Mouse (Mus musculus) lung, postnatal 0 days (tissue): Measurements from ENCODE around the gene Srp14. TPM values are rescaled to one million over a fixed set of nuclear protein-coding genes. Genes with fewer than 3 reads are reported as not detected.

ENCODE experiments used
- ATAC-seq: fragments of 200-750 bp; cut with Nextera tagmentation; 2 replicates; pipeline ENCODE4 v1.8.0; 2017; ENCODE audit warnings: moderate library complexity
- DNase-seq: peaks from one replicate; pipeline ENCODE4 v3.0.0-alpha.2; 2016; ENCODE audit warnings: low spot score
- H3K27ac ChIP-seq: fragments of 300-500 bp; sonication (generic); 2 replicates; pipeline ENCODE4 v1.5.1; 2014; ENCODE audit warnings: antibody characterized with exemption, mild to moderate bottlenecking, low read length, mixed read lengths
- H3K27me3 ChIP-seq: fragments of 300-500 bp; sonication (generic); replicated peaks from 2 replicates; pipeline ENCODE4 v1.6.1; 2014; ENCODE audit warnings: low read length, mixed read lengths; ENCODE audit not compliant: insufficient read depth
- H3K36me3 ChIP-seq: fragments of 300-500 bp; sonication (generic); 2 replicates; pipeline ENCODE4 v1.6.1; 2014; ENCODE audit warnings: low read length, mixed read lengths; ENCODE audit not compliant: insufficient read depth
- H3K4me1 ChIP-seq: fragments of 300-500 bp; sonication (generic); 2 replicates; pipeline ENCODE4 v1.6.1; 2014; ENCODE audit warnings: antibody characterized with exemption, low read depth, low read length, mixed read lengths; ENCODE audit not compliant: insufficient read depth
- H3K4me2 ChIP-seq: fragments of 300-500 bp; sonication (generic); replicated peaks from 2 replicates; pipeline ENCODE4 v1.6.1; 2014; ENCODE audit warnings: low read depth, mild to moderate bottlenecking, low read length, moderate library complexity, mixed read lengths
- H3K4me3 ChIP-seq: fragments of 300-500 bp; sonication (generic); 2 replicates; pipeline ENCODE4 v1.5.1; 2014; ENCODE audit warnings: low read depth, low read length
- H3K9ac ChIP-seq: fragments of 300-500 bp; sonication (generic); replicated peaks from 2 replicates; pipeline ENCODE4 v1.6.1; 2014; ENCODE audit warnings: low read depth, mild to moderate bottlenecking
- H3K9me3 ChIP-seq: fragments of 300-500 bp; sonication (generic); 2 replicates; pipeline ENCODE4 v1.6.1; 2016; ENCODE audit warnings: low read length, mixed read lengths
- CTCF ChIP-seq: IDR thresholded peaks from 2 replicates; pipeline ENCODE4 v1.5.1; 2016; ENCODE audit warnings: antibody characterized with exemption, mild to moderate bottlenecking
- EP300 ChIP-seq: IDR thresholded peaks from 2 replicates; pipeline ENCODE4 v1.6.1; 2016; ENCODE audit warnings: antibody characterized with exemption, mild to moderate bottlenecking, control low read depth
- WGBS: fragments of 180-500 bp; shearing (Covaris S2); extraction: QIAGEN DNeasy Blood & Tissue Kit; methylation state at CpG from one replicate; pipeline ENCODE4 v1.1.7; 2014; 5-methylcytosine and 5-hydroxymethylcytosine counted together
- polyA plus RNA-seq: library from polyadenylated mRNA; unstranded; fragments of >200 nt; fragmentation: Nextera tagmentation; extraction: Ambion mirVana; gene quantifications from 2 replicates; pipeline ENCODE4 v1.2.1, GENCODE M21; 2015

Srp14 gene
- polyA plus RNA-seq, 1 experiment from 2014 or later: 275 TPM

GRCm38 (mm10) chr2:118464450-118464849, 15.1 kb downstream of the Srp14 start:
- TF ChIP-seq EP300: no peak
- TF ChIP-seq CTCF: no peak
- DNase-seq (no peak), ATAC-seq (no peak)
- H3K4me2 ChIP-seq: no peak overlapping the region
- WGBS: 67% methylated on average over 3 of the region's 3 CpGs
- H3K9ac ChIP-seq: no peak overlapping the region
- no peaks in the 10 kb centered on the region for H3K9me3 ChIP-seq
- no peaks in the 10 kb centered on the region; the same call in 1 of the 2 replicates for H3K4me1 ChIP-seq
- no peaks in the 10 kb centered on the region for H3K27me3 ChIP-seq
- no peak overlapping the region for H3K27ac ChIP-seq
- H3K36me3 ChIP-seq: peaks cover 14% of the 10 kb centered on the region
- no peak overlapping the region for H3K4me3 ChIP-seq

- Histone ChIP-seq H3K27ac (no peak overlapping the region), H3K4me3 (no peak overlapping the region), H3K9me3 (no peaks in the 10 kb centered on the region), H3K4me2 (no peak overlapping the region), H3K9ac (no peak overlapping the region), H3K4me1 (no peaks in the 10 kb centered on the region; the same call in 1 of the 2 replicates), H3K27me3 (no peaks in the 10 kb centered on the region), H3K36me3 (peaks cover 9% of the 10 kb centered on the region; the same call in 1 of the 2 replicates)
- ATAC-seq: no peak
- TF ChIP-seq EP300: no peak
- no peak for DNase-seq
- 84% methylated on average over 5 of the region's 5 CpGs for WGBS
Measured at GRCm38 (mm10) chr2:118463480-118463879, 16.0 kb downstream of the Srp14 start.

- no peaks in the 10 kb centered on the region for H3K9me3 ChIP-seq
- no peaks in the 10 kb centered on the region for H3K27me3 ChIP-seq
- no peak for TF ChIP-seq CTCF
- TF ChIP-seq EP300: no peak
- no peak overlapping the region for H3K27ac ChIP-seq
- DNase-seq (peak; percentile 87), ATAC-seq (peak; percentile 80)
- H3K36me3 ChIP-seq: 0 out of 2 replicates have a peak, but pooled peaks cover 5% of the 10 kb centered on the region
- no peak overlapping the region for H3K4me3 ChIP-seq
- H3K9ac ChIP-seq: no peak overlapping the region
- no peak overlapping the region for H3K4me2 ChIP-seq
- WGBS: 49% methylated on average over 16 of the region's 16 CpGs
- H3K4me1 ChIP-seq: no peaks in the 10 kb centered on the region; the same call in 1 of the 2 replicates
Measured at GRCm38 (mm10) chr2:118461480-118462165, 17.9 kb downstream of the Srp14 start.

GRCm38 (mm10) chr2:118457463-118458261, 21.8 kb downstream of the Srp14 start:
- WGBS: 94% methylated on average over 13 of the region's 13 CpGs
- DNase-seq: no peak
- Histone ChIP-seq H3K4me2 (no peak overlapping the region), H3K27ac (no peak overlapping the region), H3K27me3 (no peaks in the 10 kb centered on the region), H3K9ac (no peak overlapping the region), H3K9me3 (no peaks in the 10 kb centered on the region), H3K4me1 (no peaks in the 10 kb centered on the region; the same call in 1 of the 2 replicates), H3K36me3 (no peaks in the 10 kb centered on the region; the same call in 1 of the 2 replicates), H3K4me3 (no peak overlapping the region)
- no peak for ATAC-seq
- TF ChIP-seq CTCF: no peak
- TF ChIP-seq EP300: no peak

GRCm38 (mm10) chr2:118457029-118457428, 22.5 kb downstream of the Srp14 start:
- H3K27me3 ChIP-seq: no peaks in the 10 kb centered on the region
- DNase-seq: no peak
- H3K9ac ChIP-seq: no peak overlapping the region
- 87% methylated on average over 3 of the region's 3 CpGs for WGBS
- no peak overlapping the region for H3K4me2 ChIP-seq
- no peaks in the 10 kb centered on the region for H3K9me3 ChIP-seq
- no peaks in the 10 kb centered on the region; the same call in 1 of the 2 replicates for H3K36me3 ChIP-seq
- no peak for ATAC-seq
- H3K27ac ChIP-seq: no peak overlapping the region
- H3K4me1 ChIP-seq: no peaks in the 10 kb centered on the region; the same call in 1 of the 2 replicates
- TF ChIP-seq CTCF (no peak), EP300 (no peak)
- no peak overlapping the region for H3K4me3 ChIP-seq

GRCm38 (mm10) chr2:118451056-118451455, 28.5 kb downstream of the Srp14 start:
- H3K4me2 ChIP-seq: no peak overlapping the region
- H3K4me3 ChIP-seq: no peak overlapping the region
- peaks cover 8% of the 10 kb centered on the region; the same call in 1 of the 2 replicates for H3K36me3 ChIP-seq
- no peak overlapping the region for H3K27ac ChIP-seq
- H3K27me3 ChIP-seq: no peaks in the 10 kb centered on the region
- no peaks in the 10 kb centered on the region for H3K9me3 ChIP-seq
- ATAC-seq (no peak), DNase-seq (no peak)
- H3K9ac ChIP-seq: no peak overlapping the region
- no peaks in the 10 kb centered on the region for H3K4me1 ChIP-seq
- WGBS: 86% methylated on average over 6 of the region's 6 CpGs
- TF ChIP-seq EP300 (no peak), CTCF (no peak)
